Mouse (Mus musculus): ENCODE results near the gene Polr2e. TPM values are rescaled to one million over a fixed set of nuclear protein-coding genes. Genes with fewer than 3 reads are reported as not detected.

Polr2e gene
- total RNA-seq, 1 experiment, result 293 TPM

- peak; percentile 77 for DNase-seq (ENCODE audit: low read depth, low spot score)
- no peak overlapping the region for H3K27ac ChIP-seq (ENCODE audit: insufficient read depth, low read depth, low read length, poor library complexity, severe bottlenecking)
- H3K36me3 ChIP-seq (ENCODE audit: control insufficient read depth, insufficient read depth, low read length, poor library complexity, severe bottlenecking), result peaks cover 5% of the 10 kb centered on the region; the same call in 1 of the 2 replicates
- no peak overlapping the region for H3K9ac ChIP-seq (ENCODE audit: insufficient read depth, low read depth, low read length, poor library complexity, severe bottlenecking)
- no peak overlapping the region for H3K4me3 ChIP-seq (ENCODE audit: insufficient read depth in 1 of 2, low read depth in 1 of 2, low read length in 2 of 2, poor library complexity in 1 of 2, severe bottlenecking in 1 of 2)
- H3K4me1 ChIP-seq (ENCODE audit: control insufficient read depth in 2 of 2, insufficient read depth in 2 of 2, low read length in 2 of 2, poor library complexity in 1 of 2), result peaks cover 0 to 39% of the 10 kb centered on the region in 2 experiments; a peak in 2 of 4 replicates
- no peaks in the 10 kb centered on the region for H3K9me3 ChIP-seq (ENCODE audit: control insufficient read depth, insufficient read depth, low read depth, low read length)
- in situ Hi-C loops (cut with MboI; ENCODE audit: low sequenced_read_pairs in 2 of 2, unreplicated experiment in 2 of 2), result no loop called here
- TF ChIP-seq ZNF384 (IDR thresholded peaks at IDR 0.05; ENCODE audit: low read depth, low read length) (no peak), ZC3H11A (IDR thresholded peaks at IDR 0.05; ENCODE audit: borderline replicate concordance, low read depth, low read length) (no peak), MAFK (IDR thresholded peaks at IDR 0.05; ENCODE audit: insufficient read depth, low read depth, low read length) (no peak), HCFC1 (IDR thresholded peaks at IDR 0.05; ENCODE audit: borderline replicate concordance, insufficient read depth, low read length) (no peak), CHD2 (IDR thresholded peaks at IDR 0.05; ENCODE audit: low read depth, low read length) (no peak)
Measured at GRCm38 (mm10) chr10:80027681-80028520, 11.7 kb downstream of the Polr2e start.

DNA sequence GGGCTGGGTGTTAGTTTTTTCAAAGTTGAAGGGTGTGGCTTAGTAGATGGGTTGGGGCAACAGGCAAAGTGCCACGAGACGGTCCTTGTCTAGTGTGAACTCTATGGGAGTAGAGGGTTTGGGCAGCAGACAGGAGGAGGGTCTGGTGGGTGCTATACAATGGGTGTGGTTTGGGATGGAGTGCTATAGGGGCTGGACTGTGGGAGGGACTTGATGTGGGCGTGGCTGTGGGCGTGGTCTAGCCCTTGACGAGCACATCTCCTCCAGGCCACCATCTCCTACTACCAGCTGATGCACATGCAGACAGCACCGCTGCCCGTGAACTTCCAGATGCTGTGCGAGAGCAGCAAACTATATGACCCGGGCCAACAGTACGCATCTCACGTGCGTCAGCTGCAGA lies 13.7 kb downstream of the Polr2e start:
- no peaks in the 10 kb centered on the region for H3K9me3 ChIP-seq (ENCODE audit: control insufficient read depth, insufficient read depth, low read depth, low read length)
- H3K9ac ChIP-seq (ENCODE audit: insufficient read depth, low read depth, low read length, poor library complexity, severe bottlenecking), result no peak overlapping the region
- H3K4me1 ChIP-seq (ENCODE audit: control insufficient read depth in 2 of 2, insufficient read depth in 2 of 2, low read length in 2 of 2, poor library complexity in 1 of 2), result peaks cover 0 to 43% of the 10 kb centered on the region in 2 experiments; a peak in 2 of 4 replicates
- DNase-seq (ENCODE audit: low read depth, low spot score), result peak; percentile 86
- H3K27ac ChIP-seq (ENCODE audit: insufficient read depth, low read depth, low read length, poor library complexity, severe bottlenecking), result no peak overlapping the region
- TF ChIP-seq MAFK (IDR thresholded peaks at IDR 0.05; ENCODE audit: insufficient read depth, low read depth, low read length) (no peak), ZC3H11A (IDR thresholded peaks at IDR 0.05; ENCODE audit: borderline replicate concordance, low read depth, low read length) (no peak), CHD2 (IDR thresholded peaks at IDR 0.05; ENCODE audit: low read depth, low read length) (no peak), ZNF384 (IDR thresholded peaks at IDR 0.05; ENCODE audit: low read depth, low read length) (no peak)
- in situ Hi-C loops (cut with MboI; ENCODE audit: low sequenced_read_pairs in 2 of 2, unreplicated experiment in 2 of 2), result no loop called here
- no peak overlapping the region for H3K4me3 ChIP-seq (ENCODE audit: insufficient read depth in 1 of 2, low read depth in 1 of 2, low read length in 2 of 2, poor library complexity in 1 of 2, severe bottlenecking in 1 of 2)
- peaks cover 7% of the 10 kb centered on the region; the same call in 1 of the 2 replicates for H3K36me3 ChIP-seq (ENCODE audit: control insufficient read depth, insufficient read depth, low read length, poor library complexity, severe bottlenecking)

GRCm38 (mm10) chr10:80025463-80025862 lies 14.1 kb downstream of the Polr2e start:
- H3K36me3 ChIP-seq (ENCODE audit: control insufficient read depth, insufficient read depth, low read length, poor library complexity, severe bottlenecking), result peaks cover 4% of the 10 kb centered on the region; the same call in 1 of the 2 replicates
- H3K4me3 ChIP-seq (ENCODE audit: insufficient read depth in 1 of 2, low read depth in 1 of 2, low read length in 2 of 2, poor library complexity in 1 of 2, severe bottlenecking in 1 of 2), result no peak overlapping the region

GRCm38 (mm10) chr10:80025044-80025347 lies 14.6 kb downstream of the Polr2e start:
- in situ Hi-C loops (cut with MboI; ENCODE audit: low sequenced_read_pairs in 2 of 2, unreplicated experiment in 2 of 2), result no loop called here
- Histone ChIP-seq H3K27ac (ENCODE audit: insufficient read depth, low read depth, low read length, poor library complexity, severe bottlenecking) (no peak overlapping the region), H3K4me1 (ENCODE audit: control insufficient read depth in 2 of 2, insufficient read depth in 2 of 2, low read length in 2 of 2, poor library complexity in 1 of 2) (peaks cover 0 to 50% of the 10 kb centered on the region in 2 experiments; a peak in 2 of 4 replicates), H3K9ac (ENCODE audit: insufficient read depth, low read depth, low read length, poor library complexity, severe bottlenecking) (no peak overlapping the region), H3K4me3 (ENCODE audit: insufficient read depth in 1 of 2, low read depth in 1 of 2, low read length in 2 of 2, poor library complexity in 1 of 2, severe bottlenecking in 1 of 2) (no peak overlapping the region), H3K9me3 (ENCODE audit: control insufficient read depth, insufficient read depth, low read depth, low read length) (no peaks in the 10 kb centered on the region), H3K36me3 (ENCODE audit: control insufficient read depth, insufficient read depth, low read length, poor library complexity, severe bottlenecking) (peaks cover 4% of the 10 kb centered on the region; the same call in 1 of the 2 replicates)
- TF ChIP-seq ZC3H11A (IDR thresholded peaks at IDR 0.05; ENCODE audit: borderline replicate concordance, low read depth, low read length), result no peak
- no peak for DNase-seq (ENCODE audit: low read depth, low spot score)

More at GRCm38 (mm10) chr10:80025463-80025862, 14.1 kb downstream of the Polr2e start:
- Histone ChIP-seq H3K27ac (ENCODE audit: insufficient read depth, low read depth, low read length, poor library complexity, severe bottlenecking) (no peak overlapping the region), H3K4me1 (ENCODE audit: control insufficient read depth in 2 of 2, insufficient read depth in 2 of 2, low read length in 2 of 2, poor library complexity in 1 of 2) (peaks cover 0 to 47% of the 10 kb centered on the region in 2 experiments; a peak in 2 of 4 replicates), H3K9ac (ENCODE audit: insufficient read depth, low read depth, low read length, poor library complexity, severe bottlenecking) (no peak overlapping the region), H3K9me3 (ENCODE audit: control insufficient read depth, insufficient read depth, low read depth, low read length) (no peaks in the 10 kb centered on the region)
- in situ Hi-C loops (cut with MboI; ENCODE audit: low sequenced_read_pairs in 2 of 2, unreplicated experiment in 2 of 2), result no loop called here
- TF ChIP-seq ZNF384 (IDR thresholded peaks at IDR 0.05; ENCODE audit: low read depth, low read length), result no peak
- TF ChIP-seq MAFK (IDR thresholded peaks at IDR 0.05; ENCODE audit: insufficient read depth, low read depth, low read length), result no peak
- no peak for TF ChIP-seq HCFC1 (IDR thresholded peaks at IDR 0.05; ENCODE audit: borderline replicate concordance, insufficient read depth, low read length)
- no peak for TF ChIP-seq ZC3H11A (IDR thresholded peaks at IDR 0.05; ENCODE audit: borderline replicate concordance, low read depth, low read length)
- no peak for TF ChIP-seq CHD2 (IDR thresholded peaks at IDR 0.05; ENCODE audit: low read depth, low read length)
- no peak for DNase-seq (ENCODE audit: low read depth, low spot score)
